Mouse (Mus musculus) stomach, postnatal 0 days (tissue): ENCODE data around the gene Tiparp.

Experiments
- CTCF ChIP-seq: IDR thresholded peaks from 2 replicates; pipeline ENCODE4 v1.5.1; 2016; ENCODE audit warnings: antibody characterized with exemption, low read depth, mild to moderate bottlenecking, moderate library complexity
- EP300 ChIP-seq: optimal IDR thresholded peaks from 2 replicates; pipeline ENCODE3; 2016; ENCODE audit warnings: antibody characterized with exemption

GRCm38 (mm10) chr3:65601291-65602050 lies 73.3 kb downstream of the Tiparp start:
- TF ChIP-seq EP300 = no peak
- TF ChIP-seq CTCF = no peak
